Mouse (Mus musculus): ENCODE data around the gene Trpv1.

- TF ChIP-seq NELFE (IDR thresholded peaks at IDR 0.05; ENCODE audit: low read depth, low read length) (no peak), POLR2A (IDR thresholded peaks at IDR 0.05; ENCODE audit: control insufficient read depth in 1 of 2, insufficient read depth in 1 of 2, low read depth in 1 of 2, low read length in 2 of 2, poor library complexity in 1 of 2) (no peak), CTCF (IDR thresholded peaks at IDR 0.05 in 2 of 3, conservative IDR thresholded peaks at IDR 0.05 in 1 of 3; ENCODE audit: control insufficient read depth in 1 of 3, insufficient read depth in 1 of 3, low read depth in 2 of 3, low read length in 3 of 3, poor library complexity in 1 of 3, severe bottlenecking in 1 of 3) (no peak), JUND (IDR thresholded peaks at IDR 0.05; ENCODE audit: low read depth, low read length) (no peak), POLR2AphosphoS2 (IDR thresholded peaks at IDR 0.05; ENCODE audit: low read length) (no peak), MXI1 (IDR thresholded peaks at IDR 0.05; ENCODE audit: low read depth, low read length) (no peak), E2F4 (IDR thresholded peaks at IDR 0.05; ENCODE audit: borderline replicate concordance, low read depth, low read length) (no peak), RAD21 (IDR thresholded peaks at IDR 0.05; ENCODE audit: low read depth, low read length) (no peak), SMC3 (IDR thresholded peaks at IDR 0.05; ENCODE audit: low read depth, low read length) (no peak)
Observed at GRCm38 (mm10) chr11:73303123-73303522, 69.0 kb downstream of the Trpv1 start.

Measured in MEL (cell line).